Mouse (Mus musculus): ENCODE measurements at regions not wholly inside any gene's neighbourhood (a gene's known extent, or its start where the extent isn't known, plus 50 kb on each side); places are given as distances from the start of the nearest gene placed in this dataset.
A peak's percentile ranks its signal among the peaks of the same experiment; 100 is the strongest.

GRCm38 (mm10) chr2:51566554-51567246, 60.6 kb upstream of the Tas2r134 start:
- no peak for DNase-seq (ENCODE audit: low spot score)

- no peak for DNase-seq (ENCODE audit: low spot score)
Measured at GRCm38 (mm10) chr2:51563881-51564280, 63.4 kb upstream of the Tas2r134 start.

- no peak for DNase-seq (ENCODE audit: low spot score)
Measured at GRCm38 (mm10) chr2:51563240-51563639, 64.1 kb upstream of the Tas2r134 start.

GRCm38 (mm10) chr2:51550863-51551262, 76.4 kb upstream of the Tas2r134 start:
- no peak for DNase-seq (ENCODE audit: low spot score)

- DNase-seq (ENCODE audit: low spot score) = no peak
Measured at GRCm38 (mm10) chr2:51549125-51549524, 78.2 kb upstream of the Tas2r134 start.

- DNase-seq (ENCODE audit: low spot score) = no peak
Measured at GRCm38 (mm10) chr2:51546181-51546580, 81.1 kb upstream of the Tas2r134 start.

GRCm38 (mm10) chr2:51543949-51544348, 83.4 kb upstream of the Tas2r134 start:
- DNase-seq (ENCODE audit: low spot score) = no peak

- DNase-seq (ENCODE audit: low spot score) = no peak
Measured at GRCm38 (mm10) chr2:51542272-51542671, 85.0 kb upstream of the Tas2r134 start.

GRCm38 (mm10) chr2:51532709-51533414, 94.4 kb upstream of the Tas2r134 start:
- DNase-seq (ENCODE audit: low spot score) = no peak

GRCm38 (mm10) chr2:51531106-51531839, 96.0 kb upstream of the Tas2r134 start:
- DNase-seq (ENCODE audit: low spot score) = no peak

- DNase-seq (ENCODE audit: low spot score) = no peak
Measured at GRCm38 (mm10) chr2:51522766-51523165, 104.5 kb upstream of the Tas2r134 start.

GRCm38 (mm10) chr2:51509220-51510011, 117.9 kb upstream of the Tas2r134 start:
- DNase-seq (ENCODE audit: low spot score) = no peak

GRCm38 (mm10) chr2:51497896-51498295, 129.4 kb upstream of the Tas2r134 start:
- DNase-seq (ENCODE audit: low spot score) = no peak

GRCm38 (mm10) chr2:51473753-51474152, 153.6 kb upstream of the Tas2r134 start:
- no peak for DNase-seq (ENCODE audit: low spot score)

- DNase-seq (ENCODE audit: low spot score) = peak; percentile 24
Measured at GRCm38 (mm10) chr2:51467027-51467694, 160.2 kb upstream of the Tas2r134 start.

GRCm38 (mm10) chr2:51466003-51466402, 161.3 kb upstream of the Tas2r134 start:
- no peak for DNase-seq (ENCODE audit: low spot score)

- DNase-seq (ENCODE audit: low spot score) = no peak
Measured at GRCm38 (mm10) chr2:51465576-51465975, 161.7 kb upstream of the Tas2r134 start.

GRCm38 (mm10) chr2:51464356-51464755, 163.0 kb upstream of the Tas2r134 start:
- DNase-seq (ENCODE audit: low spot score) = no peak

GRCm38 (mm10) chr2:51460896-51461295, 166.4 kb upstream of the Tas2r134 start:
- no peak for DNase-seq (ENCODE audit: low spot score)

- DNase-seq (ENCODE audit: low spot score) = no peak
Measured at GRCm38 (mm10) chr2:51459486-51459885, 167.8 kb upstream of the Tas2r134 start.

- no peak for DNase-seq (ENCODE audit: low spot score)
Measured at GRCm38 (mm10) chr2:51457717-51458116, 169.6 kb upstream of the Tas2r134 start.

- DNase-seq (ENCODE audit: low spot score) = no peak
Measured at GRCm38 (mm10) chr2:51452816-51453215, 174.5 kb upstream of the Tas2r134 start.
